Mouse (Mus musculus) MEL (cell line): Measurements from ENCODE around the gene Ltn1. TPM values are rescaled to one million over a fixed set of nuclear protein-coding genes. Genes with fewer than 3 reads are reported as not detected.

ENCODE experiments used
- DNase-seq: peaks from one replicate; pipeline ENCODE4 v3.0.0; 2011; ENCODE audit warnings: low read depth, low spot score
- H3K27ac ChIP-seq: 2 replicates; pipeline ENCODE4 v1.5.1; 2012; ENCODE audit warnings: low read depth, mild to moderate bottlenecking, control low read depth, low read length, moderate library complexity; ENCODE audit not compliant: control insufficient read depth
- H3K27me3 ChIP-seq, 2 experiments: fragments of 150-350 bp in 1 of 2; sonication (generic) in 1 of 2; 2 replicates each; pipeline ENCODE4 v1.6.1; 2012; ENCODE audit warnings: low read length in 2 of 2, mild to moderate bottlenecking in 2 of 2, improper control_type of control experiment in 1 of 2, moderate library complexity in 1 of 2; ENCODE audit not compliant: insufficient read depth in 2 of 2, control insufficient read depth in 1 of 2
- H3K36me3 ChIP-seq, 2 experiments: 2 replicates each; pipeline ENCODE4 v1.6.1; 2012 to 2014; ENCODE audit warnings: low read length in 2 of 2, improper control_type of control experiment in 1 of 2, inconsistent platforms in 1 of 2, mild to moderate bottlenecking in 1 of 2; ENCODE audit not compliant: insufficient read depth in 2 of 2, control insufficient read depth in 1 of 2
- H3K4me1 ChIP-seq, 2 experiments: fragments of 150-350 bp in 1 of 2; sonication (generic) in 1 of 2; 2 replicates each; pipeline ENCODE4 v1.6.1; 2012; ENCODE audit warnings: low read length in 2 of 2, improper control_type of control experiment in 1 of 2, mild to moderate bottlenecking in 1 of 2; ENCODE audit not compliant: insufficient read depth in 2 of 2, control insufficient read depth in 1 of 2
- H3K4me3 ChIP-seq, 2 experiments: fragments of 150-350 bp in 1 of 2; sonication (generic) in 1 of 2; 2 replicates each; pipeline ENCODE4 v1.5.1; 2012; ENCODE audit warnings: low read depth in 2 of 2, low read length in 2 of 2, mild to moderate bottlenecking in 2 of 2, moderate library complexity in 2 of 2, control low read depth in 1 of 2, improper control_type of control experiment in 1 of 2; ENCODE audit not compliant: control insufficient read depth in 1 of 2, insufficient read depth in 1 of 2
- H3K79me2 ChIP-seq: 2 replicates; pipeline ENCODE4 v1.6.1; 2012; ENCODE audit warnings: mild to moderate bottlenecking, low read length, moderate library complexity; ENCODE audit not compliant: control insufficient read depth, poor library complexity, insufficient read depth
- H3K9ac ChIP-seq: 2 replicates; pipeline ENCODE4 v1.6.1; 2012; ENCODE audit warnings: low read depth, mild to moderate bottlenecking, control low read depth, low read length, moderate library complexity; ENCODE audit not compliant: control insufficient read depth, poor library complexity, severe bottlenecking
- H3K9me3 ChIP-seq: fragments of 150-350 bp; sonication (generic); replicated peaks from 2 replicates; pipeline ENCODE4 v1.6.1; 2012; ENCODE audit warnings: mild to moderate bottlenecking, low read length, improper control_type of control experiment, moderate library complexity; ENCODE audit not compliant: insufficient read depth
- BHLHE40 ChIP-seq: IDR thresholded peaks from 2 replicates; pipeline ENCODE4 v1.6.1; 2012; ENCODE audit warnings: low read depth, mild to moderate bottlenecking, inconsistent platforms, low read length, improper control_type of control experiment, borderline replicate concordance
- CHD2 ChIP-seq: IDR thresholded peaks from 2 replicates; pipeline ENCODE4 v1.6.1; 2011; ENCODE audit warnings: low read length, improper control_type of control experiment
- CTCF ChIP-seq, 3 experiments: IDR thresholded peaks in 2 of 3; conservative IDR thresholded peaks in 1 of 3; 2 replicates each; pipeline ENCODE4 v1.5.1; 2011 to 2012; ENCODE audit warnings: low read length in 3 of 3, low read depth in 2 of 3, mild to moderate bottlenecking in 2 of 3, improper control_type of control experiment in 1 of 3, inconsistent platforms in 1 of 3, mixed read lengths in 1 of 3, moderate library complexity in 1 of 3; ENCODE audit not compliant: control insufficient read depth in 1 of 3, insufficient read depth in 1 of 3, poor library complexity in 1 of 3, severe bottlenecking in 1 of 3
- E2F4 ChIP-seq: IDR thresholded peaks from 2 replicates; pipeline ENCODE4 v1.6.1; 2011; ENCODE audit warnings: low read depth, low read length, improper control_type of control experiment, borderline replicate concordance
- ELF1 ChIP-seq: IDR thresholded peaks from 2 replicates; pipeline ENCODE4 v1.6.1; 2014; ENCODE audit warnings: low read depth, mild to moderate bottlenecking, inconsistent platforms, low read length, improper control_type of control experiment, moderate library complexity
- HCFC1 ChIP-seq: IDR thresholded peaks from 2 replicates; pipeline ENCODE4 v1.6.1; 2012; ENCODE audit warnings: low read depth, mild to moderate bottlenecking, inconsistent platforms, low read length, improper control_type of control experiment, moderate library complexity
- KAT2A ChIP-seq: conservative IDR thresholded peaks from 2 replicates; pipeline ENCODE4 v1.6.1; 2012; ENCODE audit warnings: low read depth, low read length, improper control_type of control experiment, inconsistent platforms
- MAFK ChIP-seq: IDR thresholded peaks from 2 replicates; pipeline ENCODE4 v1.6.1; 2011; ENCODE audit warnings: low read depth, mild to moderate bottlenecking, low read length, improper control_type of control experiment, borderline replicate concordance
- MAX ChIP-seq: IDR thresholded peaks from 2 replicates; pipeline ENCODE4 v1.6.1; 2011; ENCODE audit warnings: low read length, improper control_type of control experiment
- MXI1 ChIP-seq: IDR thresholded peaks from 2 replicates; pipeline ENCODE4 v1.6.1; 2011; ENCODE audit warnings: mild to moderate bottlenecking, low read depth, low read length, improper control_type of control experiment
- MYB ChIP-seq: IDR thresholded peaks from 2 replicates; pipeline ENCODE4 v1.6.1; 2011; ENCODE audit warnings: mild to moderate bottlenecking, low read depth, low read length, improper control_type of control experiment
- MYC ChIP-seq: IDR thresholded peaks from 2 replicates; pipeline ENCODE4 v1.6.1; 2011; ENCODE audit warnings: low read depth, mild to moderate bottlenecking, low read length, improper control_type of control experiment, moderate library complexity
- NELFE ChIP-seq: IDR thresholded peaks from 2 replicates; pipeline ENCODE4 v1.6.1; 2011; ENCODE audit warnings: low read depth, low read length, improper control_type of control experiment
- NRF1 ChIP-seq: IDR thresholded peaks from 2 replicates; pipeline ENCODE4 v1.6.1; 2014; ENCODE audit warnings: low read depth, mild to moderate bottlenecking, inconsistent platforms, low read length, improper control_type of control experiment, moderate library complexity; ENCODE audit not compliant: poor library complexity, insufficient read depth, severe bottlenecking
- POLR2A ChIP-seq, 2 experiments: IDR thresholded peaks; 2 replicates each; pipeline ENCODE4 v1.6.1; 2011 to 2012; ENCODE audit warnings: low read length in 2 of 2, mild to moderate bottlenecking in 2 of 2, control low read depth in 1 of 2, improper control_type of control experiment in 1 of 2, low read depth in 1 of 2, moderate library complexity in 1 of 2; ENCODE audit not compliant: control insufficient read depth in 1 of 2, insufficient read depth in 1 of 2, poor library complexity in 1 of 2
- POLR2AphosphoS2 ChIP-seq: IDR thresholded peaks from 2 replicates; pipeline ENCODE4 v1.6.1; 2011; ENCODE audit warnings: low read length, improper control_type of control experiment
- RCOR1 ChIP-seq: IDR thresholded peaks from 2 replicates; pipeline ENCODE4 v1.6.1; 2012; ENCODE audit warnings: low read depth, mild to moderate bottlenecking, inconsistent platforms, low read length, improper control_type of control experiment
- SIN3A ChIP-seq: IDR thresholded peaks from 2 replicates; pipeline ENCODE4 v1.6.1; 2012; ENCODE audit warnings: low read length, improper control_type of control experiment, inconsistent platforms
- TAL1 ChIP-seq: IDR thresholded peaks from 2 replicates; pipeline ENCODE4 v1.6.1; 2012; ENCODE audit warnings: mild to moderate bottlenecking, inconsistent platforms, low read length, moderate library complexity, mixed read lengths
- TBP ChIP-seq: IDR thresholded peaks from 2 replicates; pipeline ENCODE4 v1.8.0; 2011; ENCODE audit warnings: low read depth, low read length, improper control_type of control experiment
- TCF12 ChIP-seq: IDR thresholded peaks from 2 replicates; pipeline ENCODE4 v1.6.1; 2014; ENCODE audit warnings: low read depth, mild to moderate bottlenecking, inconsistent platforms, low read length, improper control_type of control experiment, moderate library complexity
- UBTF ChIP-seq: IDR thresholded peaks from 2 replicates; pipeline ENCODE4 v1.6.1; 2012; ENCODE audit warnings: low read depth, mild to moderate bottlenecking, inconsistent platforms, low read length, improper control_type of control experiment, moderate library complexity, borderline replicate concordance; ENCODE audit not compliant: insufficient read depth
- USF2 ChIP-seq, 2 experiments: IDR thresholded peaks; 2 replicates each; pipeline ENCODE4 v1.6.1; 2011 to 2012; ENCODE audit warnings: improper control_type of control experiment in 2 of 2, low read length in 2 of 2, borderline replicate concordance in 1 of 2, inconsistent platforms in 1 of 2, low read depth in 1 of 2, mild to moderate bottlenecking in 1 of 2; ENCODE audit not compliant: insufficient read depth in 1 of 2
- ZNF384 ChIP-seq: IDR thresholded peaks from 2 replicates; pipeline ENCODE4 v1.6.1; 2012; ENCODE audit warnings: low read depth, mild to moderate bottlenecking, inconsistent platforms, low read length, improper control_type of control experiment
- polyA plus RNA-seq, 2 experiments: library from polyadenylated mRNA; stranded (reverse) in 1 of 2; unstranded in 1 of 2; fragments of >175 nt in 1 of 2; fragments of >200 nt in 1 of 2; gene quantifications; 2 replicates each; pipeline versions ENCODE4 v1.2.1 to v1.2.4; 2012; ENCODE audit warnings: low replicate concordance in 2 of 2, low read depth in 1 of 2; ENCODE audit not compliant: insufficient read length in 2 of 2, insufficient read depth in 1 of 2, missing spikeins in 1 of 2
- total RNA-seq: library from RNA; depleted of rRNA; stranded (reverse); fragments of 300-350 nt; gene quantifications from 2 replicates; pipeline ENCODE4 v1.2.3, GENCODE M21; 2012

Ltn1 gene
- total and polyA plus RNA-seq, 3 experiments: 16.0 to 55.9 (median 22.3) TPM

DNA sequence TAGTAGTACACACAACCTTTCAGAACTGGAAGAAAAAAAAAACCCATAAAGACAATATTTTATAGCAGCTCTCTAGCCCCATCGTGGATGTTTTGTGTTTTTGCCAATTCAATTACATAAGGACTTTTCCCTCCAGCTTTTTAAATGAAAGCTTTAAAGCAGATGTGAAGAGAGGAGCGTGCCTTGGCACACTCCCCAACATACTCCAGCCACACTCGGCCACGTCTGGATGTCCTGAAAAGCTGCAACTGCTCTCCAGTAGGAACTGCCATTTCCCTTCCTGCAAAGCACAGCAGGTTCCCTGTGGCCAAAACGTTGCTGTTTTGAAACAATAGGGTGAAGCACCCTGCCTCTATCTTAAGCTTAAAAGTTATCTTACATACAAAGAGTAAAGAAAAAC lies 9.9 kb upstream of the Ltn1 start:
- TF ChIP-seq CHD2 (no peak), MAFK (no peak), BHLHE40 (no peak), USF2 (IDR thresholded peaks at IDR 0.05; ENCODE audit: borderline replicate concordance in 1 of 2, insufficient read depth in 1 of 2, low read depth in 1 of 2, low read length in 2 of 2) (no peak), ELF1 (no peak), RCOR1 (no peak), HCFC1 (no peak), ZNF384 (no peak), SIN3A (no peak)
- H3K27me3 ChIP-seq: peaks cover 0 to 3% of the 10 kb centered on the region in 2 experiments; a peak in 1 of 4 replicates
- peaks cover 0 to 3% of the 10 kb centered on the region in 2 experiments; a peak in 2 of 4 replicates for H3K36me3 ChIP-seq
- no peak for DNase-seq
- H3K4me1 ChIP-seq: peaks cover 2 to 10% of the 10 kb centered on the region in 2 experiments
- no peaks in the 10 kb centered on the region; the same call in 1 of the 2 replicates for H3K79me2 ChIP-seq
- no peaks in the 10 kb centered on the region for H3K9me3 ChIP-seq
- H3K9ac ChIP-seq: no peak overlapping the region
- no peak overlapping the region for H3K27ac ChIP-seq
- H3K4me3 ChIP-seq: no peak overlapping the region

DNA sequence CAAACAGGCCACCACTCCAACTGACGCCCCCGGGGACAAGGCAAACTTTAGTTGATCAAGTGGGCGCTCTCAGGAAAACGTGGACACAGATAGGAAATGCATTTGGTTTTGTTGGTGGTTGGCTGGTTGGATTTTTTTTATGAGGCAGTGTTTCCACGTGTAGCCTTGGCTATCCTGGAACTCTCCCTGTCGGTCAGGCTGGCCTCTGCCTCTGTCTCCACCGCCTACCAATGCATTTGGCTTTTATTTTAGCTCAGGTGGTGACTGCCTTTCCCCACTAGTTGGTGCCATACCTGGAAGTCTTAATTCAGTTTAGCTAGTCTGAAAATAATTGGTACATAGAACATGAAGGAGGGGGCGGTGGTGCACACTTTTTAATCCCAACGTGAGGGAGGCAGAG lies 8.7 kb upstream of the Ltn1 start:
- TF ChIP-seq MAX: peak; percentile 69
- 0 out of 2 replicates have a peak, but pooled peaks have one; percentile 28 for TF ChIP-seq ELF1
- TF ChIP-seq NRF1: no peak
- TF ChIP-seq MXI1: no peak; the same call in none of the 2 replicates
- peak in 2 of 3 experiments; percentile 41 to 56; a peak in 4 of 6 replicates for TF ChIP-seq CTCF (IDR thresholded peaks at IDR 0.05 in 2 of 3, conservative IDR thresholded peaks at IDR 0.05 in 1 of 3; ENCODE audit: control insufficient read depth in 1 of 3, insufficient read depth in 1 of 3, low read depth in 2 of 3, low read length in 3 of 3, poor library complexity in 1 of 3, severe bottlenecking in 1 of 3)
- H3K27me3 ChIP-seq: no peaks in the 10 kb centered on the region
- DNase-seq: peak; percentile 59
- no peaks in the 10 kb centered on the region for H3K9me3 ChIP-seq
- H3K4me3 ChIP-seq: peak overlapping the region; percentile 81 to 86
- no peaks in the 10 kb centered on the region; the same call in 1 of the 2 replicates for H3K79me2 ChIP-seq
- peak overlapping the region; percentile 85 for H3K27ac ChIP-seq
- H3K36me3 ChIP-seq: peaks cover 0 to 3% of the 10 kb centered on the region in 2 experiments; a peak in 2 of 4 replicates
- H3K4me1 ChIP-seq: peaks cover 2 to 10% of the 10 kb centered on the region in 2 experiments
- peak overlapping the region; percentile 90 for H3K9ac ChIP-seq

DNA sequence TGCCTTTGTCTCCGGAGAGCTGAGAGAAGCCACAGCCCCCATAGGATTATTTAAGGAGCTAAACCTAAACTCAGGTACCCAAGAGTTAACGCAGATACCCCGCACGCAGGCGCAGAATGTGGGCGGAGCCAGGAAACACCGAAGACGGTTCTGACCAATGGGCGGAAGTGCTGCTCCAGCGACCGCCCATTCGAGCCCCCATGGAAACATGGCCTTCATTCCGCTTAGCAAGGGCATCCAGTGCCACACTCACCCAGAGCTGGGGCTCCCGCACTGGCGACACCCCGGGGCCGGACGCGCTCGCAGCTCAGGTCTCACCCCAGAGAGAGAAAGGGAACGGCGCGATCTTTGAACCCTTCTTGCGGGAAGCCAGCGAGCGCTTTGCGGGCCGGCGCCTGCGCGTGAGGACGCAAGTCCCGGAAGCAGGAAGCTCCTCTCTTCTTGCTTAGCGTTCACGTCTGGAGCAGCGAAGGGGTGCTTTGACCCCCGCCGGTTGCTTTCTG lies 7.8 kb upstream of the Ltn1 start, which contains the start of gene Rwdd2b:
TSS of gene Rwdd2b (minus strand) at position 390 of the 503 bp plus-strand sequence.
- peaks cover 0 to 3% of the 10 kb centered on the region in 2 experiments; a peak in 2 of 4 replicates for H3K36me3 ChIP-seq
- H3K27ac ChIP-seq: peak within 1 kb of the TSS; percentile 85
- DNase-seq: peak; percentile 98
- no peaks in the 10 kb centered on the region for H3K27me3 ChIP-seq
- peak within 1 kb of the TSS; percentile 81 to 86 for H3K4me3 ChIP-seq
- H3K9ac ChIP-seq: peak within 1 kb of the TSS; percentile 90
- H3K4me1 ChIP-seq: peaks cover 2 to 10% of the 10 kb centered on the region in 2 experiments
- H3K9me3 ChIP-seq: no peaks in the 10 kb centered on the region
- peak; percentile 95 for TF ChIP-seq ELF1
- no peak for TF ChIP-seq MYB
- peak; percentile 34 for TF ChIP-seq MXI1
- 0 out of 2 replicates have a peak, but pooled peaks have one; percentile 64 for TF ChIP-seq MYC
- TF ChIP-seq TBP: peak; percentile 87
- TF ChIP-seq TCF12: peak; percentile 65
- peak; percentile 55; the same call in 1 of the 2 replicates for TF ChIP-seq KAT2A
- peak; percentile 13; the same call in 1 of the 2 replicates for TF ChIP-seq MAX
- TF ChIP-seq POLR2A (IDR thresholded peaks at IDR 0.05; ENCODE audit: control insufficient read depth in 1 of 2, insufficient read depth in 1 of 2, low read depth in 1 of 2, low read length in 2 of 2, poor library complexity in 1 of 2): peak; percentile 77 to 94; a peak in 3 of 4 replicates
- TF ChIP-seq NRF1: peak; percentile 80
- TF ChIP-seq POLR2AphosphoS2: peak; percentile 87
- peak; percentile 80 for TF ChIP-seq SIN3A
- TF ChIP-seq TAL1: no peak
- no peak for TF ChIP-seq UBTF
- TF ChIP-seq HCFC1: peak; percentile 79
- TF ChIP-seq NELFE: peak; percentile 92
- no peak for TF ChIP-seq E2F4
- TF ChIP-seq MAFK: no peak
- no peaks in the 10 kb centered on the region; the same call in 1 of the 2 replicates for H3K79me2 ChIP-seq
